8 mouse cellular contexts compared by ENCODE assay signal in the genomic region with DNA sequence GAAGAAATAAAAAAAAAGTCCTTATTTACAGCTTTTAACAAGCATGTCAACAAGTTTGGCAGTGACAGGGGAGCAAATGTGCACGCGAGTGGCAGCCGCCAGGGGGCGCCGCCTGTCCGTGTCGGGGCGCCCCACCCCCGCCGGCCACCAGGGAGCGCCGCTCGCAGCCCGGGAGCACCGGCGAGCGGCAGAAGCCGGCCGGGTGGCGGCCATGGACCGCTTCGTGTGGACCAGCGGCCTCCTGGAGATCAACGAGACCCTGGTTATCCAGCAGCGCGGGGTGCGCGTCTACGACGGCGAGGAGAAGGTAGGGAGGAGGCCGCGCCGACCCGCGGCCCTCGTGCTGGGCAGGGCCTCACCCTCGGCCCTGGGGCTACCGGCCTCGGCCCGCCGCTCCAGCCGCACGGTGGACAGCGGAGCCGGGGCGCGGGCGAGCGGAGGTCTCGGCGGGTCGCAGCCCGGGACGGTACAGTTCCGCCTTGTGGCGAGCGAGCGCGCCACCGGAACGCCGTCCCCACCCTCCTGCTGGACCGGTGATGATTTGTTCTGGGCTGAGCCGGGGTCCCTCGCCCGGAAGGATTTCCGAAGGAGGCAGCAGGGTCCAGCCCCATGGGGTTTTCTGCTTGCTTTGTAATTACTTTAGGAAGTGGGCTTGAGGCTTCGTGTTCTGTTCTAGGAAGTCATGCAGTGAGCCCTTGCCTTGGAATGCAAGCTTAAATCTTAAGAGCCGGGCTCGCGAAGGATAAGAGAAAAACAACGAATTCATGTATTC. TPM values are rescaled to one million over a fixed set of nuclear protein-coding genes. Genes with fewer than 3 reads are reported as not detected.
DNase-seq lines count a peak whose midpoint lies in the region; ATAC-seq and TF ChIP-seq lines count a peak whose summit lies in the region.

A gene (plus strand): TSS at position 150 of the 772 bp plus-strand sequence.

- H3K9me3 ChIP-seq in heart, embryonic 11.5 days (replicated peaks; ENCODE audit: control insufficient read depth, low read length) = no peaks in the 10 kb centered on the region
- no peaks in the 10 kb centered on the region for H3K9me3 ChIP-seq in kidney, embryonic 16.5 days (ENCODE audit: low read length)

- TF ChIP-seq POLR2A in liver, adult 2 months (IDR thresholded peaks at IDR 0.05; ENCODE audit: extremely low read depth, insufficient read depth, low read length) = 0 out of 2 replicates have a peak, but pooled peaks have one; percentile 33
- peak; percentile 71 for TF ChIP-seq POLR2A in myocyte (IDR thresholded peaks at IDR 0.05; ENCODE audit: insufficient read length, low read depth)

- TF ChIP-seq CTCF in liver, adult 2 months (IDR thresholded peaks at IDR 0.05; ENCODE audit: low read depth, low read length) = peak; percentile 97

- H3K4me2 ChIP-seq in heart, embryonic 11.5 days = peak within 1 kb of the TSS; percentile 85
- peak within 1 kb of the TSS; percentile 75 for H3K4me2 ChIP-seq in kidney, embryonic 16.5 days (replicated peaks; ENCODE audit: low read depth, low read length)
- H3K4me2 ChIP-seq in myocyte (ENCODE audit: low read depth) = peak within 1 kb of the TSS; percentile 91

- peak; percentile 95 to 97 for DNase-seq in B cell, adult 2 months
- DNase-seq in brain, adult 2 months (ENCODE audit: low read depth, low spot score) = peak; percentile 89
- peak; percentile 52 for DNase-seq in liver, adult 2 months (ENCODE audit: extremely low read depth, low read depth, low spot score)
- DNase-seq in splenic B cell, adult 2 months (ENCODE audit: low read depth, low spot score) = peak; percentile 90

- H3K27ac ChIP-seq in heart, embryonic 11.5 days (ENCODE audit: low read depth, low read length) = peak within 1 kb of the TSS; percentile 99
- H3K27ac ChIP-seq in kidney, embryonic 16.5 days (ENCODE audit: low read length) = peak within 1 kb of the TSS; percentile 99
- peak within 1 kb of the TSS; percentile 92 for H3K27ac ChIP-seq in liver, adult 2 months (replicated peaks; ENCODE audit: insufficient read depth, low read depth, low read length)

- peak within 1 kb of the TSS; percentile 96 for H3K9ac ChIP-seq in heart, embryonic 11.5 days (ENCODE audit: low read depth, low read length)
- H3K9ac ChIP-seq in kidney, embryonic 16.5 days (replicated peaks; ENCODE audit: low read length) = peak within 1 kb of the TSS; percentile 95
- H3K9ac ChIP-seq in liver, adult 2 months (ENCODE audit: low read depth, low read length) = peak within 1 kb of the TSS; percentile 99

- peak within 1 kb of the TSS; percentile 13 for H3ac ChIP-seq in myocyte (ENCODE audit: control insufficient read depth, insufficient read length)

- H3K4me3 ChIP-seq in heart, embryonic 11.5 days (ENCODE audit: low read depth, low read length) = peak within 1 kb of the TSS; percentile 80
- peak within 1 kb of the TSS; percentile 84 for H3K4me3 ChIP-seq in kidney, embryonic 16.5 days (ENCODE audit: low read length)
- H3K4me3 ChIP-seq in liver, adult 2 months (ENCODE audit: insufficient read depth, low read depth, low read length) = peak within 1 kb of the TSS; percentile 97
- peak within 1 kb of the TSS; percentile 69 for H3K4me3 ChIP-seq in myocyte

- H3K27me3 ChIP-seq in heart, embryonic 11.5 days (ENCODE audit: control insufficient read depth, insufficient read depth, low read length) = no peaks in the 10 kb centered on the region
- no peaks in the 10 kb centered on the region for H3K27me3 ChIP-seq in kidney, embryonic 16.5 days (ENCODE audit: insufficient read depth, low read length)
- H3K27me3 ChIP-seq in liver, adult 2 months (ENCODE audit: control insufficient read depth, insufficient read depth, low read length) = no peaks in the 10 kb centered on the region
- H3K27me3 ChIP-seq in myocyte (ENCODE audit: control insufficient read depth, insufficient read depth, insufficient read length) = no peaks in the 10 kb centered on the region
- no peaks in the 10 kb centered on the region for H3K27me3 ChIP-seq in splenic B cell, adult 2 months (ENCODE audit: control insufficient read depth, insufficient read depth, low read length, poor library complexity, severe bottlenecking)

- peaks cover 3% of the 10 kb centered on the region; the same call in 1 of the 2 replicates for H3K4me1 ChIP-seq in heart, embryonic 11.5 days (ENCODE audit: control insufficient read depth, insufficient read depth, low read length)
- peaks cover 14% of the 10 kb centered on the region; the same call in 1 of the 2 replicates for H3K4me1 ChIP-seq in kidney, embryonic 16.5 days (ENCODE audit: insufficient read depth, low read length)
- H3K4me1 ChIP-seq in liver, adult 2 months (ENCODE audit: control insufficient read depth, insufficient read depth, low read length) = peaks cover 8% of the 10 kb centered on the region; the same call in 1 of the 2 replicates

- H3K79me2 ChIP-seq in liver, adult 2 months (ENCODE audit: control insufficient read depth, insufficient read depth, low read length) = peaks cover 10% of the 10 kb centered on the region; the same call in 1 of the 2 replicates
- H3K79me2 ChIP-seq in myocyte (ENCODE audit: control insufficient read depth, insufficient read depth) = peaks cover 22% of the 10 kb centered on the region

- under 1% methylated on average over 67 of the region's 73 CpGs for WGBS in heart, embryonic 11.5 days (ENCODE audit: insufficient replicate concordance)
- WGBS in kidney, embryonic 16.5 days = under 1% methylated on average over 71 of the region's 73 CpGs
- WGBS in liver, adult 2 months = under 1% methylated on average over 73 of the region's 73 CpGs

- H3K36me3 ChIP-seq in heart, embryonic 11.5 days (ENCODE audit: control insufficient read depth, insufficient read depth, low read length) = no peaks in the 10 kb centered on the region
- no peaks in the 10 kb centered on the region for H3K36me3 ChIP-seq in kidney, embryonic 16.5 days (ENCODE audit: insufficient read depth, low read length)
- H3K36me3 ChIP-seq in liver, adult 2 months (ENCODE audit: control insufficient read depth, insufficient read depth, low read length) = no peaks in the 10 kb centered on the region
- no peaks in the 10 kb centered on the region for H3K36me3 ChIP-seq in myocyte (ENCODE audit: control insufficient read depth, insufficient read depth)
- no peaks in the 10 kb centered on the region for H3K36me3 ChIP-seq in splenic B cell, adult 2 months (ENCODE audit: control insufficient read depth, insufficient read depth, low read length, poor library complexity, severe bottlenecking)

- ATAC-seq in erythroblast, adult 5-6 weeks (replicated peaks; ENCODE audit: low FRiP score, poor library complexity, severe bottlenecking) = peak; percentile 92
- ATAC-seq in heart, embryonic 11.5 days (replicated peaks; ENCODE audit: insufficient number of reproducible peaks, low FRiP score, low TSS enrichment) = peak; percentile 93
- peak; percentile 96 for ATAC-seq in kidney, embryonic 16.5 days (ENCODE audit: low FRiP score, low TSS enrichment)

TF ChIP-seq in myocyte, 11 proteins besides CTCF, POLR2A, EP300 and RAD21:
- TF ChIP-seq SRF (IDR thresholded peaks at IDR 0.05; ENCODE audit: control insufficient read depth, insufficient read length, low read depth) (no peak), MYOG (IDR thresholded peaks at IDR 0.05; ENCODE audit: control insufficient read depth in 1 of 3, insufficient read depth in 1 of 3, insufficient read length in 2 of 3, low read depth in 2 of 3) (peak in 1 of 3 experiments; percentile 47), CEBPB (IDR thresholded peaks at IDR 0.05; ENCODE audit: insufficient read depth, poor library complexity, severe bottlenecking) (no peak), MAX (IDR thresholded peaks at IDR 0.05; ENCODE audit: low read depth) (no peak), MYOD1 (IDR thresholded peaks at IDR 0.05; ENCODE audit: control insufficient read depth in 1 of 3, insufficient read length in 2 of 3, low read depth in 2 of 3) (peak in 1 of 3 experiments; percentile 29), TCF3 (IDR thresholded peaks at IDR 0.05; ENCODE audit: insufficient read length, low read depth) (no peak), REST (IDR thresholded peaks at IDR 0.05; ENCODE audit: insufficient read depth, insufficient read length) (no peak), TCF12 (IDR thresholded peaks at IDR 0.05; ENCODE audit: insufficient read depth, poor library complexity, severe bottlenecking) (no peak), E2F4 (IDR thresholded peaks at IDR 0.05; ENCODE audit: insufficient read depth) (no peak), USF1 (IDR thresholded peaks at IDR 0.05; ENCODE audit: low read depth) (no peak), POLR2AphosphoS2 (IDR thresholded peaks at IDR 0.05; ENCODE audit: insufficient read length, low read depth) (peak; percentile 67)

RNA-seq across cellular contexts. Expression of the gene that starts here (rescaled TPM):
- 10.0 and 12.3 TPM in 2 replicates for total RNA-seq in erythroblast, adult 5-6 weeks (2015; ENCODE audit: low replicate concordance)
- 8.5 and 11.8 TPM in 2 replicates for total RNA-seq in erythroblast, adult 5-6 weeks (2017; ENCODE audit: low replicate concordance)
- polyA plus RNA-seq in heart, embryonic 11.5 days (2014; fragmentation: Nextera tagmentation; extraction: Ambion mirVana) = 27.7 and 29.6 TPM in 2 replicates
- polyA plus RNA-seq in kidney, embryonic 16.5 days (2015; fragmentation: Nextera tagmentation; extraction: Ambion mirVana) = 35.8 and 39.5 TPM in 2 replicates
- 11.2 and 14.4 TPM in 2 replicates for total RNA-seq in liver, adult 2 months (2014; rRNA removed)
- 7.0 and 7.8 TPM in 2 replicates for polyA plus RNA-seq in liver, adult 2 months (2012; rRNA removed)
- polyA plus RNA-seq in myocyte (2012; fragmentation: generic; extraction: Trizol) = 19.1 TPM

Comparison
In these comparisons a context has a peak if more than half of its experiments do, and no peak if none do; other contexts are left out.
1. Peak in every context shown above with its lines: DNase-seq, ATAC-seq, H3K4me3 ChIP-seq and H3K27ac ChIP-seq.